Mouse (Mus musculus) stomach, postnatal 0 days (tissue): ENCODE measurements around the gene Cend1. TPM values are rescaled to one million over a fixed set of nuclear protein-coding genes. Genes with fewer than 3 reads are reported as not detected.

ENCODE experiments used
- ATAC-seq: fragments of 200-750 bp; cut with Nextera tagmentation; 2 replicates; pipeline ENCODE4 v1.8.0; 2017; ENCODE audit not compliant: low FRiP score, low TSS enrichment
- DNase-seq: peaks from one replicate; pipeline ENCODE4 v3.0.0-alpha.2; 2016; ENCODE audit warnings: low spot score
- H3K27ac ChIP-seq: fragments of 300-500 bp; sonication (generic); replicated peaks from 2 replicates; pipeline ENCODE4 v1.5.1; 2014; ENCODE audit warnings: mild to moderate bottlenecking, control low read depth
- H3K27me3 ChIP-seq: fragments of 300-500 bp; sonication (generic); 2 replicates; pipeline ENCODE4 v1.6.1; 2014; ENCODE audit warnings: low read length; ENCODE audit not compliant: control insufficient read depth, insufficient read depth
- H3K36me3 ChIP-seq: fragments of 300-500 bp; sonication (generic); 2 replicates; pipeline ENCODE4 v1.6.1; 2014; ENCODE audit warnings: low read length, mixed read lengths; ENCODE audit not compliant: control insufficient read depth, insufficient read depth
- H3K4me1 ChIP-seq: fragments of 300-500 bp; sonication (generic); replicated peaks from 2 replicates; pipeline ENCODE4 v1.6.1; 2014; ENCODE audit warnings: antibody characterized with exemption; ENCODE audit not compliant: control insufficient read depth, insufficient read depth
- H3K4me2 ChIP-seq: fragments of 300-500 bp; sonication (generic); replicated peaks from 2 replicates; pipeline ENCODE4 v1.6.1; 2014; ENCODE audit warnings: low read depth, mild to moderate bottlenecking, control low read depth, moderate library complexity
- H3K4me3 ChIP-seq: fragments of 300-500 bp; sonication (generic); 2 replicates; pipeline ENCODE4 v1.5.1; 2014; ENCODE audit warnings: low read depth, low read length, control low read depth
- H3K9ac ChIP-seq: fragments of 300-500 bp; sonication (generic); 2 replicates; pipeline ENCODE4 v1.6.1; 2014; ENCODE audit warnings: mild to moderate bottlenecking, low read length, control low read depth, mixed read lengths
- H3K9me3 ChIP-seq: fragments of 300-500 bp; sonication (generic); 2 replicates; pipeline ENCODE4 v1.6.1; 2016; ENCODE audit warnings: low read length; ENCODE audit not compliant: control insufficient read depth
- CTCF ChIP-seq: IDR thresholded peaks from 2 replicates; pipeline ENCODE4 v1.5.1; 2016; ENCODE audit warnings: antibody characterized with exemption, low read depth, mild to moderate bottlenecking, moderate library complexity
- EP300 ChIP-seq: optimal IDR thresholded peaks from 2 replicates; pipeline ENCODE3; 2016; ENCODE audit warnings: antibody characterized with exemption
- WGBS: fragments of 180-500 bp; shearing (Covaris S2); extraction: QIAGEN DNeasy Blood & Tissue Kit; methylation state at CpG from one replicate; pipeline ENCODE4 v1.1.7; 2014; 5-methylcytosine and 5-hydroxymethylcytosine counted together
- polyA plus RNA-seq: library from polyadenylated mRNA; unstranded; fragments of >200 nt; fragmentation: Nextera tagmentation; extraction: Ambion mirVana; gene quantifications from 2 replicates; pipeline ENCODE4 v1.2.1, GENCODE M21; 2015

The Cend1 gene
- polyA plus RNA-seq, 1 experiment from 2014 or later = 2.0 TPM

DNA sequence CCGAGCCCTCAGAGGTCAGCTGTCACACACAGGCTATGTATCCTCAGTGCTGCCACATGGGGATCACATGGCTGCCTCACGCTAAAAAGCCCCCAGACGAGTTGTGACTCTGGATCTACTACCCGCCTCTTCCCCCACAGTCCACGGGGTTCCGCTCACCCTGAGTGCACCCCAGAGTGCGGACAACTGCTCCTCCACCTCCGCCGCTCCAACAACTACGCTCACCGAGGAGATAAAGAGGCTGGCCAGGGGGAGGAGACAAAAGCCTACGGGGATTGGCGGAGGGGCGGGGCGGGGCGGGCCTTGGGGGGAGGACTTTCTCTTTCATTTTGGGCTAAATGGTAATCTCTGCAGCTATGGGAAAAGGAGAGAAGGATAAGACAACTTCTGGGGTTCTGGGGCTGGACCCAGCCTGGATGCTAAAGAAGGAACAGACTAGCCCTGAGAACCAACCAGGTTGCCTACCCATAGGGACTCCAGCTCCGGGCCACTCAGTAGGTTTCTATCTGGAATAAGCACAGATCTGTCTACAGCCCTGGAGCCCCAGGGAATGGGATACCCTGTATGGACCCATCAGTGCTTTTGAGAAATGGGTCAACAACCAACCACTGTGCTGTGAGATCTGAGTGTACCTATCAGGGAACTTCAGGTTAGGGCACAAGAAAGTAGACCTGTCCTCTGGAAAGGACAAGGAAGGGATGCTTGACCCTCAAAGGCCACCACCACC lies 6.0 kb upstream of the Cend1 start:
- TF ChIP-seq CTCF = 0 out of 2 replicates have a peak, but pooled peaks have one; percentile 14
- TF ChIP-seq EP300 = no peak
- peaks cover 11% of the 10 kb centered on the region; the same call in 1 of the 2 replicates for H3K36me3 ChIP-seq
- H3K27ac ChIP-seq = peak overlapping the region; percentile 58; the same call in 1 of the 2 replicates
- 5% methylated on average over 17 of the region's 17 CpGs for WGBS
- peak overlapping the region; percentile 71 for H3K4me2 ChIP-seq
- no peaks in the 10 kb centered on the region for H3K9me3 ChIP-seq
- peak overlapping the region; percentile 55 for H3K9ac ChIP-seq
- DNase-seq (peak; percentile 80), ATAC-seq (peak; percentile 35; the same call in 1 of the 2 replicates)
- H3K4me1 ChIP-seq = peaks cover 5% of the 10 kb centered on the region; the same call in 1 of the 2 replicates
- H3K27me3 ChIP-seq = no peaks in the 10 kb centered on the region
- peak overlapping the region; percentile 46 for H3K4me3 ChIP-seq

DNA sequence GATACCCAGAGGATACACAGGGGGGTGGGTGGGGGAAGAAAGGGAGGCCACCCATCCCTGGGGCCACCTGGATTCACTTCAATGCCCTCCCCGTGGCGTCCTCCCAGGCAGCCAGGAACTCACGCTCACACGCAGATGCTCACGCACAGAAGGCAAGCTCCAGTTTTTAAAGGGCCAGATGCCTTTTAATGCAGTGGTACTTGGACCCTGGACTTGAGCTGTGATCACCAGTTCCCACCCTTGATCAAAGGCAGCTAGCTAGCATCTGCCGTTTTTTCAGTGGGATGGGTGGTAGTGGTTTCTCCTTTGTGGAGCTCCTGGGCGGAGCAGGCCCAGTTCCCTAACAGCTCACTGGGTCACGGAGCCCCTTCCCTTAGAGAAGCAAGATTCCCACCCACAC lies 5.2 kb upstream of the Cend1 start:
- ATAC-seq = no peak
- Histone ChIP-seq H3K4me1 (peaks cover 5% of the 10 kb centered on the region; the same call in 1 of the 2 replicates), H3K4me2 (peak overlapping the region; percentile 71), H3K9ac (peak overlapping the region; percentile 55), H3K27me3 (no peaks in the 10 kb centered on the region), H3K27ac (peak overlapping the region; percentile 58; the same call in 1 of the 2 replicates), H3K9me3 (no peaks in the 10 kb centered on the region), H3K36me3 (peaks cover 11% of the 10 kb centered on the region; the same call in 1 of the 2 replicates), H3K4me3 (peak overlapping the region; percentile 46)
- 11% methylated on average over 8 of the region's 8 CpGs for WGBS
- peak; percentile 47 for DNase-seq
- TF ChIP-seq EP300 (no peak), CTCF (no peak)

DNA sequence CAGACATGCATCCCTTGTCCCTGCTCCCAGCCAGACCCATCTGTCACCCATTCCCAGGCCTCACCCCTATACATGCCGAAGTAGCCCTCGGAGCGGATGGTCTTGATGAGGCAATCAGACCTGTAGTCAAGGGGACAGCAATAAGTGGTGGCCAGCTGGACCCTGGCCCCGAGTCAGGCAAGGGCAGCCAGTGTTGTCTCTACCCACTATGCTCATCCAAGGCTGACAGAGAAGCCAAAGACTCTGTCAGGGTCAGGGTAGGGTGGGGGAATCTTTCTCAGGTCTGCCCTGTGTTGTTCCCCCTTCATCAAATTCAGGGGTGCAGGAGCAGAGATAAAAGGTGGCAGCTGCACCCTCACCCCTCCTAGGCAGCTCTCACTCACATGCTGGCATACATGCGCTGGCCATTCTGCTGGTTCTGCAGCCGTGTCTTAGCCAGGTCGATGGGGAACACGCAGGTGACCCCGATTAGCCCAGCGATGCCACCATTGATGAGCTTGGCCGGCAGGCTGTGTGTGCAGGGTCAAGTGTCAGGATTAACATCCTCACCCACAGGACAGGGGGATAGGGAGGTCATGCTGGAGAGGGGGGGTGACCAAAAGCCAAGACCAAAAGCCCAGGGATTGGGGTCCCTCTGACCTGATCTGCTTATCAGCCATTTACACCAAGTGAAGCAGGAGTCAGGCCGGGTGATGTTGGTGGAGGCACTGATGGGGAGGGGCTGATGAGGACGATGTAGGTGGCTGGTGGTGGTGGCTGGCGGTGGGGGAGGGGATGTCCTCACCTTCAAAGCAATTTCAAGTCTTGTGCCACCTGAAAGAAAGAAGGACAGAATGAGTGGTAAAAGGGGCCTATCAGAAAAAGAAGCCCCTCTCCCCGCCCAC lies 4.5 kb upstream of the Cend1 start:
- DNase-seq (no peak), ATAC-seq (no peak)
- peaks cover 5% of the 10 kb centered on the region; the same call in 1 of the 2 replicates for H3K4me1 ChIP-seq
- peak overlapping the region; percentile 46 for H3K4me3 ChIP-seq
- peaks cover 11% of the 10 kb centered on the region; the same call in 1 of the 2 replicates for H3K36me3 ChIP-seq
- peak overlapping the region; percentile 54 for H3K9ac ChIP-seq
- no peaks in the 10 kb centered on the region for H3K27me3 ChIP-seq
- H3K9me3 ChIP-seq = no peaks in the 10 kb centered on the region
- H3K27ac ChIP-seq = no peak overlapping the region
- TF ChIP-seq CTCF = no peak
- no peak for TF ChIP-seq EP300
- H3K4me2 ChIP-seq = peak overlapping the region; percentile 71
- 73% methylated on average over 15 of the region's 15 CpGs for WGBS

DNA sequence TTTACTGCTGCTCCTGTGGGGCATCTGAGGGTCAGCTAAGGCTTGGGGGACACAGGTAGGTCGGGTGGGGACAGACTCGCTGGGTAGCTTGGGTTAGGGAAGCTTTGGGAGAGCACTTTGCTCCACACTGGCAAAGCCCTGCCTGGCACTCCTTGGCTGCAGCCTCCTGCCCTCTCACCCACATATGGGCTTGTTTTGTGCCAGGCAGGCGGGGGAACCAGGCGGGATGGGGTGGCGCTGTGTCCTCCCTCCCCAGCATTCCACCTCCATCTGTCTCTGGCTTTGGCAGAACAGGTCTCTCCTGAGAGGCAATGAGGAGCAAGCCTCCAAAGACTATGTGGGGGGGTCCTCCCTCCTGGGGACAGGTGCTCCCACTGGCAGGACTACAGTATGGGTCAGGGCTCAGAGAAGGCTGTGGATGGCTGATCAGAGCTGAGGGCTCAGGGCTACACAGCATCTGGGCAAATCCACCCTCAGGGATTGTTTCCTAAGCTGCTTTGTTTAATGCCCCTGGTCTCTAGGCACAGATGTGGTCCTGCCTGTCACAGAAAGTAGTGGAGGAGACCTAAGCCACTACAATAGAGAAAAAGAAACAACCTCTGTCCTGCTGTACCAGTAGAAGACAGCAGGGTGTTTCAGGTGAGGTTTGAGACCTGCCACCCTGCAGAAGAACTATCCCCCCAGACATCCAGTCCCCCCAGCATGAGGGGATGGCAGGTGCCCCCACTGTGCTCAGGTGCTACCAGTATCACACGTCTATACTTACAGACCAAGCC lies 3.6 kb upstream of the Cend1 start:
- H3K4me1 ChIP-seq = peaks cover 5% of the 10 kb centered on the region; the same call in 1 of the 2 replicates

DNA sequence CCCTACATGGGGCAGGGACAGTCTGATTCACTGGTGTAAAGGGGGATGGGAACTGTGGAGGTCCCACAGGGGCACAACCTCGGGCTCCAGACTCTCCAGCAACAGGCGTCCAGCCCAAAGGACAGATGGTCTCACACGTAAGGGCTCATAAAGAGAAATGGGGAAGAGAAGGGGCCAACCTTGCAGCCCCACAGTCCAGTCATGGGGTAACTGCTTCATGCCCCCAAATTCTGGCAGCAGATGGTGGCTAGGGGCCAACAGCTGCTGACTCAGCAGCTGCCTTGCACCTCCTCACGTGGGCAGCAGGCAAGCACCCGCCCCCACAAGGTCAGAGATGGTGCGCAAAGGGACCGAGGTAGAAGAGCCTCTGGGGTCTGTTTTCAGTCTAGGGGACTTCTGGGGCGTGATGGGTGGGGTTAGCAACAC lies 2.9 kb upstream of the Cend1 start:
- Histone ChIP-seq H3K36me3 (peaks cover 11% of the 10 kb centered on the region; the same call in 1 of the 2 replicates), H3K27me3 (no peaks in the 10 kb centered on the region), H3K9me3 (no peaks in the 10 kb centered on the region), H3K27ac (no peak overlapping the region), H3K4me1 (peaks cover 5% of the 10 kb centered on the region; the same call in 1 of the 2 replicates), H3K4me3 (no peak overlapping the region), H3K4me2 (no peak overlapping the region), H3K9ac (no peak overlapping the region)
- DNase-seq (no peak), ATAC-seq (no peak)
- 83% methylated on average over 8 of the region's 8 CpGs for WGBS
- TF ChIP-seq CTCF = no peak
- no peak for TF ChIP-seq EP300

More for the DNA sequence above, 3.6 kb upstream of the Cend1 start:
- TF ChIP-seq CTCF = no peak
- H3K27me3 ChIP-seq = no peaks in the 10 kb centered on the region
- no peaks in the 10 kb centered on the region for H3K9me3 ChIP-seq
- DNase-seq = no peak
- no peak overlapping the region for H3K4me2 ChIP-seq
- WGBS = 65% methylated on average over 6 of the region's 6 CpGs
- no peak overlapping the region for H3K9ac ChIP-seq
- no peak overlapping the region for H3K4me3 ChIP-seq
- H3K27ac ChIP-seq = peak overlapping the region; percentile 30; the same call in 1 of the 2 replicates
- H3K36me3 ChIP-seq = peaks cover 11% of the 10 kb centered on the region; the same call in 1 of the 2 replicates
- ATAC-seq = no peak
